Mouse (Mus musculus): ENCODE results near the gene Cux1. TPM values are rescaled to one million over a fixed set of nuclear protein-coding genes. Genes with fewer than 3 reads are reported as not detected.

Cux1 gene
- polyA plus RNA-seq, 1 experiment from 2014 or later: 68.2 TPM

- peak; percentile 87 for ATAC-seq
- H3K9ac ChIP-seq: no peak overlapping the region
These were observed 171.0 kb downstream of the Cux1 start for GRCm38 (mm10) chr5:136396256-136396655.

GRCm38 (mm10) chr5:136395600-136396195, 171.6 kb downstream of the Cux1 start:
- Histone ChIP-seq H3K4me1 (replicated peaks) (peaks cover 6% of the 10 kb centered on the region; the same call in 1 of the 2 replicates), H3K4me3 (replicated peaks) (no peak overlapping the region), H3K9ac (no peak overlapping the region), H3K4me2 (replicated peaks) (no peak overlapping the region), H3K27ac (no peak overlapping the region), H3K27me3 (replicated peaks) (no peaks in the 10 kb centered on the region), H3K36me3 (no peaks in the 10 kb centered on the region), H3K9me3 (no peaks in the 10 kb centered on the region)
- no peak; the same call in 1 of the 2 replicates for ATAC-seq
- WGBS: 78% methylated on average over 3 of the region's 3 CpGs

More at GRCm38 (mm10) chr5:136396256-136396655, 171.0 kb downstream of the Cux1 start:
- Histone ChIP-seq H3K4me1 (replicated peaks) (peaks cover 6% of the 10 kb centered on the region; the same call in 1 of the 2 replicates), H3K4me2 (replicated peaks) (no peak overlapping the region), H3K36me3 (no peaks in the 10 kb centered on the region), H3K27ac (no peak overlapping the region), H3K4me3 (replicated peaks) (no peak overlapping the region), H3K9me3 (no peaks in the 10 kb centered on the region), H3K27me3 (replicated peaks) (no peaks in the 10 kb centered on the region)
- WGBS: 60% methylated on average over 7 of the region's 7 CpGs

GRCm38 (mm10) chr5:136394517-136395212, 172.6 kb downstream of the Cux1 start:
- Histone ChIP-seq H3K4me3 (replicated peaks) (no peak overlapping the region), H3K27ac (no peak overlapping the region), H3K36me3 (no peaks in the 10 kb centered on the region), H3K9me3 (no peaks in the 10 kb centered on the region), H3K27me3 (replicated peaks) (no peaks in the 10 kb centered on the region), H3K4me1 (replicated peaks) (peaks cover 6% of the 10 kb centered on the region; the same call in 1 of the 2 replicates), H3K9ac (no peak overlapping the region), H3K4me2 (replicated peaks) (no peak overlapping the region)
- 87% methylated on average over 6 of the region's 6 CpGs for WGBS
- no peak for ATAC-seq

GRCm38 (mm10) chr5:136393621-136394020, 173.7 kb downstream of the Cux1 start:
- no peak overlapping the region for H3K4me3 ChIP-seq (replicated peaks)
- 86% methylated on average over 2 of the region's 2 CpGs for WGBS
- no peaks in the 10 kb centered on the region for H3K9me3 ChIP-seq
- H3K36me3 ChIP-seq: no peaks in the 10 kb centered on the region
- peaks cover 6% of the 10 kb centered on the region; the same call in 1 of the 2 replicates for H3K4me1 ChIP-seq (replicated peaks)
- H3K27ac ChIP-seq: no peak overlapping the region
- H3K9ac ChIP-seq: no peak overlapping the region
- ATAC-seq: no peak
- no peaks in the 10 kb centered on the region for H3K27me3 ChIP-seq (replicated peaks)
- no peak overlapping the region for H3K4me2 ChIP-seq (replicated peaks)

- 73% methylated on average over 2 of the region's 2 CpGs for WGBS
- 0 out of 2 replicates have a peak, but pooled peaks cover 3% of the 10 kb centered on the region for H3K36me3 ChIP-seq
- ATAC-seq: no peak
- H3K27me3 ChIP-seq (replicated peaks): no peaks in the 10 kb centered on the region
- no peak overlapping the region for H3K4me3 ChIP-seq (replicated peaks)
- no peak overlapping the region for H3K4me2 ChIP-seq (replicated peaks)
- no peak overlapping the region for H3K9ac ChIP-seq
- H3K4me1 ChIP-seq (replicated peaks): 0 out of 2 replicates have a peak, but pooled peaks cover 4% of the 10 kb centered on the region
- no peaks in the 10 kb centered on the region for H3K9me3 ChIP-seq
- H3K27ac ChIP-seq: no peak overlapping the region
These were observed 180.5 kb downstream of the Cux1 start for GRCm38 (mm10) chr5:136386757-136387156.

- 88% methylated on average over 3 of the region's 3 CpGs for WGBS
- ATAC-seq: no peak
These were observed 182.1 kb downstream of the Cux1 start for GRCm38 (mm10) chr5:136385161-136385560.

GRCm38 (mm10) chr5:136382261-136383005, 184.9 kb downstream of the Cux1 start:
- Histone ChIP-seq H3K36me3 (no peaks in the 10 kb centered on the region), H3K9me3 (no peaks in the 10 kb centered on the region), H3K27me3 (replicated peaks) (no peaks in the 10 kb centered on the region), H3K9ac (no peak overlapping the region), H3K27ac (no peak overlapping the region), H3K4me3 (replicated peaks) (no peak overlapping the region), H3K4me1 (replicated peaks) (0 out of 2 replicates have a peak, but pooled peaks cover 4% of the 10 kb centered on the region), H3K4me2 (replicated peaks) (no peak overlapping the region)
- 76% methylated on average over 9 of the region's 9 CpGs for WGBS
- no peak for ATAC-seq

More at GRCm38 (mm10) chr5:136385161-136385560, 182.1 kb downstream of the Cux1 start:
- no peak overlapping the region for H3K4me2 ChIP-seq (replicated peaks)
- H3K36me3 ChIP-seq: 0 out of 2 replicates have a peak, but pooled peaks cover 3% of the 10 kb centered on the region
- H3K4me1 ChIP-seq (replicated peaks): 0 out of 2 replicates have a peak, but pooled peaks cover 4% of the 10 kb centered on the region
- no peak overlapping the region for H3K4me3 ChIP-seq (replicated peaks)
- no peaks in the 10 kb centered on the region for H3K27me3 ChIP-seq (replicated peaks)
- H3K9ac ChIP-seq: no peak overlapping the region
- H3K27ac ChIP-seq: no peak overlapping the region
- no peaks in the 10 kb centered on the region for H3K9me3 ChIP-seq

GRCm38 (mm10) chr5:136379405-136379804, 187.9 kb downstream of the Cux1 start:
- peaks cover 17% of the 10 kb centered on the region; the same call in 1 of the 2 replicates for H3K4me1 ChIP-seq (replicated peaks)
- 88% methylated on average over 1 of the region's 1 CpGs for WGBS
- no peaks in the 10 kb centered on the region for H3K9me3 ChIP-seq
- no peak overlapping the region for H3K4me3 ChIP-seq (replicated peaks)
- H3K27ac ChIP-seq: no peak overlapping the region
- H3K27me3 ChIP-seq (replicated peaks): no peaks in the 10 kb centered on the region
- no peak overlapping the region for H3K4me2 ChIP-seq (replicated peaks)
- no peak for ATAC-seq
- no peak overlapping the region for H3K9ac ChIP-seq
- no peaks in the 10 kb centered on the region for H3K36me3 ChIP-seq

GRCm38 (mm10) chr5:136377101-136377500, 190.2 kb downstream of the Cux1 start:
- no peak for ATAC-seq
- Histone ChIP-seq H3K9ac (no peak overlapping the region), H3K9me3 (no peaks in the 10 kb centered on the region), H3K27me3 (replicated peaks) (no peaks in the 10 kb centered on the region), H3K36me3 (no peaks in the 10 kb centered on the region), H3K4me1 (replicated peaks) (peaks cover 29% of the 10 kb centered on the region), H3K27ac (no peak overlapping the region), H3K4me3 (replicated peaks) (no peak overlapping the region), H3K4me2 (replicated peaks) (no peak overlapping the region)
- 73% methylated on average over 3 of the region's 3 CpGs for WGBS

GRCm38 (mm10) chr5:136375350-136375749, 191.9 kb downstream of the Cux1 start:
- peak; percentile 49; the same call in 1 of the 2 replicates for ATAC-seq
- Histone ChIP-seq H3K27me3 (replicated peaks) (no peaks in the 10 kb centered on the region), H3K9me3 (no peaks in the 10 kb centered on the region), H3K36me3 (no peaks in the 10 kb centered on the region; the same call in 1 of the 2 replicates), H3K9ac (no peak overlapping the region), H3K4me3 (replicated peaks) (no peak overlapping the region), H3K4me2 (replicated peaks) (no peak overlapping the region), H3K27ac (no peak overlapping the region), H3K4me1 (replicated peaks) (peaks cover 26% of the 10 kb centered on the region)
- 65% methylated on average over 3 of the region's 3 CpGs for WGBS

- no peak overlapping the region for H3K4me3 ChIP-seq (replicated peaks)
- no peaks in the 10 kb centered on the region for H3K9me3 ChIP-seq
- H3K9ac ChIP-seq: no peak overlapping the region
- WGBS: 74% methylated on average over 3 of the region's 3 CpGs
- H3K36me3 ChIP-seq: peaks cover 9% of the 10 kb centered on the region
- H3K27me3 ChIP-seq (replicated peaks): no peaks in the 10 kb centered on the region
- no peak overlapping the region; the same call in 1 of the 2 replicates for H3K27ac ChIP-seq
- no peak overlapping the region for H3K4me2 ChIP-seq (replicated peaks)
- peaks cover 26% of the 10 kb centered on the region for H3K4me1 ChIP-seq (replicated peaks)
- ATAC-seq: no peak
These were observed 195.0 kb downstream of the Cux1 start for GRCm38 (mm10) chr5:136372276-136372675.

- WGBS: 86% methylated on average over 7 of the region's 7 CpGs
- Histone ChIP-seq H3K36me3 (peaks cover 7% of the 10 kb centered on the region; the same call in 1 of the 2 replicates), H3K4me2 (replicated peaks) (no peak overlapping the region), H3K4me1 (replicated peaks) (no peaks in the 10 kb centered on the region), H3K27ac (no peak overlapping the region), H3K4me3 (replicated peaks) (no peak overlapping the region), H3K9ac (no peak overlapping the region), H3K27me3 (replicated peaks) (no peaks in the 10 kb centered on the region), H3K9me3 (no peaks in the 10 kb centered on the region)
- ATAC-seq: no peak
These were observed 203.9 kb downstream of the Cux1 start for GRCm38 (mm10) chr5:136363421-136363820.
